Mouse (Mus musculus): ENCODE measurements around the gene Ccdc17. TPM values are rescaled to one million over a fixed set of nuclear protein-coding genes. Genes with fewer than 3 reads are reported as not detected.

Gene Ccdc17
- polyA plus RNA-seq, 1 experiment = 0.31 TPM

GRCm38 (mm10) chr4:116596978-116597881 is 776 bp downstream of the Ccdc17 start:
- Histone ChIP-seq H3K4me1 (peaks cover 27% of the 10 kb centered on the region), H3K36me3 (replicated peaks; ENCODE audit: low read length) (peaks cover 66% of the 10 kb centered on the region)
- TF ChIP-seq GATA1 (IDR thresholded peaks at IDR 0.05; ENCODE audit: borderline replicate concordance, low read length) = no peak

GRCm38 (mm10) chr4:116612621-116613020 is 16.2 kb downstream of the Ccdc17 start:
- peaks cover 76% of the 10 kb centered on the region for H3K36me3 ChIP-seq (replicated peaks; ENCODE audit: low read length)
- no peaks in the 10 kb centered on the region for H3K27me3 ChIP-seq (replicated peaks)

More at GRCm38 (mm10) chr4:116596978-116597881, 776 bp downstream of the Ccdc17 start:
- Histone ChIP-seq H3K9me3 (peaks cover 9% of the 10 kb centered on the region; the same call in 1 of the 2 replicates), H3K4me3 (replicated peaks) (peak overlapping the region; percentile 97), H3K27me3 (replicated peaks) (no peaks in the 10 kb centered on the region)

GRCm38 (mm10) chr4:116615237-116615636 is 18.8 kb downstream of the Ccdc17 start:
- peaks cover 71% of the 10 kb centered on the region for H3K36me3 ChIP-seq (replicated peaks; ENCODE audit: low read length)
- no peaks in the 10 kb centered on the region for H3K27me3 ChIP-seq (replicated peaks)
- TF ChIP-seq FLI1 (IDR thresholded peaks at IDR 0.05; ENCODE audit: low read length) (no peak), GATA1 (IDR thresholded peaks at IDR 0.05; ENCODE audit: borderline replicate concordance, low read length) (no peak)
- no peak overlapping the region for H3K4me3 ChIP-seq (replicated peaks)
- H3K4me1 ChIP-seq = no peaks in the 10 kb centered on the region; the same call in 1 of the 2 replicates
- H3K9me3 ChIP-seq = no peaks in the 10 kb centered on the region

More at GRCm38 (mm10) chr4:116612621-116613020, 16.2 kb downstream of the Ccdc17 start:
- H3K4me1 ChIP-seq = no peaks in the 10 kb centered on the region; the same call in 1 of the 2 replicates
- H3K9me3 ChIP-seq = no peaks in the 10 kb centered on the region
- H3K4me3 ChIP-seq (replicated peaks) = no peak overlapping the region
- no peak for TF ChIP-seq FLI1 (IDR thresholded peaks at IDR 0.05; ENCODE audit: low read length)
- TF ChIP-seq GATA1 (IDR thresholded peaks at IDR 0.05; ENCODE audit: borderline replicate concordance, low read length) = no peak

GRCm38 (mm10) chr4:116624831-116625230 is 28.4 kb downstream of the Ccdc17 start:
- TF ChIP-seq GATA1 (IDR thresholded peaks at IDR 0.05; ENCODE audit: borderline replicate concordance, low read length) (no peak), FLI1 (IDR thresholded peaks at IDR 0.05; ENCODE audit: low read length) (no peak)
- Histone ChIP-seq H3K36me3 (replicated peaks; ENCODE audit: low read length) (peaks cover 20% of the 10 kb centered on the region), H3K4me1 (peaks cover 30% of the 10 kb centered on the region), H3K9me3 (no peaks in the 10 kb centered on the region), H3K4me3 (replicated peaks) (no peak overlapping the region), H3K27me3 (replicated peaks) (no peaks in the 10 kb centered on the region)

GRCm38 (mm10) chr4:116626658-116627358 is 30.4 kb downstream of the Ccdc17 start:
- TF ChIP-seq GATA1 (IDR thresholded peaks at IDR 0.05; ENCODE audit: borderline replicate concordance, low read length) (no peak), FLI1 (IDR thresholded peaks at IDR 0.05; ENCODE audit: low read length) (no peak)
- H3K4me1 ChIP-seq = peaks cover 27% of the 10 kb centered on the region
- H3K9me3 ChIP-seq = no peaks in the 10 kb centered on the region
- no peaks in the 10 kb centered on the region for H3K27me3 ChIP-seq (replicated peaks)
- H3K4me3 ChIP-seq (replicated peaks) = peak overlapping the region; percentile 95
- H3K36me3 ChIP-seq (replicated peaks; ENCODE audit: low read length) = peaks cover 5% of the 10 kb centered on the region

- TF ChIP-seq FLI1 (IDR thresholded peaks at IDR 0.05; ENCODE audit: low read length) = no peak
Measured at GRCm38 (mm10) chr4:116627359-116627716, 30.9 kb downstream of the Ccdc17 start.

GRCm38 (mm10) chr4:116627722-116628662 is 31.5 kb downstream of the Ccdc17 start, which contains the start of gene Nasp:
Gene Nasp (minus strand): TSS chr4:116627941.
- TF ChIP-seq GATA1 (IDR thresholded peaks at IDR 0.05; ENCODE audit: borderline replicate concordance, low read length) (no peak), FLI1 (IDR thresholded peaks at IDR 0.05; ENCODE audit: low read length) (no peak)
- Histone ChIP-seq H3K4me1 (peaks cover 27% of the 10 kb centered on the region), H3K27me3 (replicated peaks) (no peaks in the 10 kb centered on the region), H3K4me3 (replicated peaks) (peak within 1 kb of the TSS; percentile 95), H3K9me3 (no peaks in the 10 kb centered on the region), H3K36me3 (replicated peaks; ENCODE audit: low read length) (peaks cover 8% of the 10 kb centered on the region)

More at GRCm38 (mm10) chr4:116627359-116627716, 30.9 kb downstream of the Ccdc17 start:
- H3K4me1 ChIP-seq = peaks cover 27% of the 10 kb centered on the region
- peak overlapping the region; percentile 95 for H3K4me3 ChIP-seq (replicated peaks)
- peaks cover 6% of the 10 kb centered on the region for H3K36me3 ChIP-seq (replicated peaks; ENCODE audit: low read length)
- H3K9me3 ChIP-seq = no peaks in the 10 kb centered on the region
- H3K27me3 ChIP-seq (replicated peaks) = no peaks in the 10 kb centered on the region

GRCm38 (mm10) chr4:116635197-116635596 is 38.7 kb downstream of the Ccdc17 start:
- no peaks in the 10 kb centered on the region for H3K27me3 ChIP-seq (replicated peaks)
- no peaks in the 10 kb centered on the region for H3K9me3 ChIP-seq
- peaks cover 64% of the 10 kb centered on the region for H3K36me3 ChIP-seq (replicated peaks; ENCODE audit: low read length)
- no peak overlapping the region for H3K4me3 ChIP-seq (replicated peaks)
- TF ChIP-seq FLI1 (IDR thresholded peaks at IDR 0.05; ENCODE audit: low read length) (no peak), GATA1 (IDR thresholded peaks at IDR 0.05; ENCODE audit: borderline replicate concordance, low read length) (no peak)
- H3K4me1 ChIP-seq = no peaks in the 10 kb centered on the region

- Histone ChIP-seq H3K4me1 (peaks cover 4% of the 10 kb centered on the region; the same call in 1 of the 2 replicates), H3K36me3 (replicated peaks; ENCODE audit: low read length) (peaks cover 89% of the 10 kb centered on the region), H3K27me3 (replicated peaks) (no peaks in the 10 kb centered on the region), H3K4me3 (replicated peaks) (no peak overlapping the region), H3K9me3 (no peaks in the 10 kb centered on the region)
- TF ChIP-seq FLI1 (IDR thresholded peaks at IDR 0.05; ENCODE audit: low read length) = no peak
- TF ChIP-seq GATA1 (IDR thresholded peaks at IDR 0.05; ENCODE audit: borderline replicate concordance, low read length) = no peak
Measured at GRCm38 (mm10) chr4:116638821-116639220, 42.4 kb downstream of the Ccdc17 start.
